10 mouse cellular contexts compared by ENCODE assay signal in genomic region chr5:63837851-63838250, GRCm38 (mm10). TPM values are rescaled to one million over a fixed set of nuclear protein-coding genes. Genes with fewer than 3 reads are reported as not detected.
"Had no signal": no experiment of that assay in that cellular context is flagged by ENCODE, and none has a peak within 500 bp of the region (broad histone marks: within the 10 kb centered on the region; RNA-seq: fewer than 3 reads in every experiment).

No protein-coding gene starts in this region.

- DNase-seq: kidney, adult 8-10 months; kidney, postnatal 25 days; layer of hippocampus, adult 9-11 months; lung, adult 18-20 months had no signal

- H3K9me3 ChIP-seq: hindbrain, embryonic 13.5 days; limb, embryonic 12.5 days; midbrain, embryonic 13.5 days; neural tube, embryonic 12.5 days had no signal

- H3K4me2 ChIP-seq: hindbrain, embryonic 13.5 days; limb, embryonic 12.5 days; midbrain, embryonic 13.5 days; neural tube, embryonic 12.5 days had no signal

- H3K4me3 ChIP-seq: hindbrain, embryonic 13.5 days; limb, embryonic 12.5 days; midbrain, embryonic 13.5 days; myocyte; neural tube, embryonic 12.5 days had no signal

- H3K27me3 ChIP-seq: hindbrain, embryonic 13.5 days; limb, embryonic 12.5 days; midbrain, embryonic 13.5 days; neural tube, embryonic 12.5 days had no signal

- H3K4me1 ChIP-seq: midbrain, embryonic 13.5 days; neural tube, embryonic 12.5 days had no signal

- H3K27ac ChIP-seq: hindbrain, embryonic 13.5 days; hindbrain, postnatal 0 days; limb, embryonic 12.5 days; midbrain, embryonic 13.5 days; neural tube, embryonic 12.5 days had no signal

- H3K36me3 ChIP-seq: hindbrain, embryonic 13.5 days; limb, embryonic 12.5 days; midbrain, embryonic 13.5 days; neural tube, embryonic 12.5 days had no signal

- H3K9ac ChIP-seq: hindbrain, embryonic 13.5 days; limb, embryonic 12.5 days; midbrain, embryonic 13.5 days; neural tube, embryonic 12.5 days had no signal

- ATAC-seq: hindbrain, postnatal 0 days; midbrain, embryonic 13.5 days had no signal

RNA-seq across cellular contexts. Expression of gene 0610040J01Rik, which starts 25.7 kb away (rescaled TPM):
- polyA plus RNA-seq: myocyte had no signal
